Mouse (Mus musculus): ENCODE measurements around the gene Hgfac.

- TF ChIP-seq POLR2A (IDR thresholded peaks at IDR 0.05; ENCODE audit: borderline replicate concordance, low read depth, low read length) (no peak), CTCF (IDR thresholded peaks at IDR 0.05; ENCODE audit: low read depth, low read length) (no peak)
Observed at GRCm38 (mm10) chr5:35035795-35036194, 5.5 kb upstream of the Hgfac start.

Measured in bone marrow macrophage, adult 2 months (primary cell).